Mouse (Mus musculus) neural tube, embryonic 10.5 days (tissue): ENCODE measurements around the gene Prr11.

ENCODE experiments used
- DNase-seq: peaks from one replicate; pipeline ENCODE4 v3.0.0-alpha.2; 2017; ENCODE audit warnings: low spot score; ENCODE audit errors: extremely low spot score

Gene Prr11

DNA sequence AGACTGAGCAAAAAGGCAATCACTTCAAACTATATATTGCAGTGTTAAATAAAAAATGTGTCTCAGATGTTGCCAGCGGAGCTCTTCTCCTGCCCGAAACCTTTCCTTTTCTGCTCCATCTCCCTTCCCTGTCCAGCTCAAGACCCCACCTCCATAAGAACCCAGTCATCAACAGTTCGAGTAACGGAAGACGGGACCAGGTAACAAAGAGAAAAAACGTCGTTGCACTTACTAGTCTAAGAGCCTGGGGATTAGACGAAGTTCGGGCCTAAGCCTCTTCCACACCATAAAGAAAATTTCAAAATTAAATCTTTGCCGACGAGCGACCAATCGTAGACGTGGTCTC is at the start of gene Prr11:
Gene Prr11 (minus strand): TSS at position 300 of the 346 bp plus-strand sequence.
- no peak for DNase-seq

- DNase-seq: no peak
These were observed 49.5 kb upstream of the Prr11 start for GRCm38 (mm10) chr11:87158012-87158411.

GRCm38 (mm10) chr11:87136233-87136632 is 27.7 kb upstream of the Prr11 start:
- no peak for DNase-seq

DNA sequence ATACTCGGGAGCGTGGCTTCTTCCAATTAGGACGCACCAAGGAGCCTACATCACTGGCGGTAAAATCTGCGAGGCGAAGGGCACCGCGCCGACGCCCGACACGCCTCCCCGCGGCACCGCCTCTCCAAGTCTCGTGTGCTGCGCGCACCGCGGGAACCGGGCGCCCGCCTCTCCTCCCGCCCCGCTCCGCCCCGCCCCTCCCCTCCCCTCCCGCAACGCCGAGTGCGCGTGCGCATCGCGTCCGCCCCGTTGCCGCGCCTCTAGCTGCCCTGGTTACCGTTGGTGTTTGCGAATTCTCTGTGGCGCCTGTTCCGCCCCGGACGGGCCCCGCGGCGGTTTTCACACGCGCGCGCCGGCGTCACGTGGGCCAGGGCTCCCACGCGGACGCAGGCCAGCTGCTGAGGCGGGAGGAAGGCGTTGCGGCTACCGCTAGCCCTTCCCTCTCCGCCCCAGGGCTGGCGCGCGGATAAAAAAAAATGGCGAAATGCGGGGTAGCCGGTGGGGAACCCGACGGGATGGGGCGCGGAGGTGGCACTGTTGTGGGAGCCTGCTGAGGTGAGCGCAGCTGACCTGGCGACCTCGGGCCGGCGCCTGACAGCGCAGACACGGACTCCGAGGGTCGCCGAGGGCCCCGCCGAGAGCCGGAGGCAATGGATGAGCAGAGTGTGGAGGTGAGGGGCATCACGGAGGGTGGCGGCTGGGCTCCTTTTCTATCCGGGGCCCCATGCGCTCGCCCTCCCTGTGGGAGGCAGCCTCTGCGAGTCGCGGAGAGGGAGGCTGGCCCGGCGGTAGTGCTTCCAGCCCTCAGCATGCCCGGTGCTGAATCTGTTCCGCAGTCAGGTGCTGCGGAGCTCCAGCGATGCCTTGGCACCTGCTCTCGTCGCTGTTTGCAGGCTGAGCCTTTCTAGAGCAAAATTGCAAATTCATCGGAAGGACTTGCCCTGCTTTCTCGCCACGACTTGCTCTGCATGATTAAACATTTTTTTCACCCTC is 18.6 kb upstream of the Prr11 start, which contains the start of gene Trim37:
Gene Trim37 (plus strand): TSS at position 254 of the 993 bp plus-strand sequence.
- peak; percentile 92 for DNase-seq

GRCm38 (mm10) chr11:87126281-87126823 is 17.8 kb upstream of the Prr11 start:
- no peak for DNase-seq

- no peak for DNase-seq
These were observed 17.1 kb upstream of the Prr11 start for GRCm38 (mm10) chr11:87125562-87125961.

DNA sequence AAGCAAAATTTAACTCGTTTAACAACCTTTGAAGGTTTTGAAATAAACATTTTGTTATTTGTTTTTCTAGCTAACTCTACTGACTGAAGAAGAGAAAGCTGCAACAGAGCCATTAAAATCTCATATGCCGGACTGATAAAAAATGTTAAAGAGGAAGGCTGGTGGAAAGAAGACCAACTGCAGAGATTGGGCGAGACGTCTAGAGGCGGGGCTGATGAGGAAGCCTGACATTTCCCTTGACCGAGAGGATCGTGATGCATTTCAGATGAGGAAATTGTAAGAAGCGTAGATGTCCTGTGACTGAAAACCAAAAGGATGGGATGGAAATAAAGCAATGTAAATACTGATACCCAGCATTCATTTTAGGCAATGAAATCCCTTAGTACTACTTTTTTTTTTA is 13.4 kb upstream of the Prr11 start:
- DNase-seq: no peak

DNA sequence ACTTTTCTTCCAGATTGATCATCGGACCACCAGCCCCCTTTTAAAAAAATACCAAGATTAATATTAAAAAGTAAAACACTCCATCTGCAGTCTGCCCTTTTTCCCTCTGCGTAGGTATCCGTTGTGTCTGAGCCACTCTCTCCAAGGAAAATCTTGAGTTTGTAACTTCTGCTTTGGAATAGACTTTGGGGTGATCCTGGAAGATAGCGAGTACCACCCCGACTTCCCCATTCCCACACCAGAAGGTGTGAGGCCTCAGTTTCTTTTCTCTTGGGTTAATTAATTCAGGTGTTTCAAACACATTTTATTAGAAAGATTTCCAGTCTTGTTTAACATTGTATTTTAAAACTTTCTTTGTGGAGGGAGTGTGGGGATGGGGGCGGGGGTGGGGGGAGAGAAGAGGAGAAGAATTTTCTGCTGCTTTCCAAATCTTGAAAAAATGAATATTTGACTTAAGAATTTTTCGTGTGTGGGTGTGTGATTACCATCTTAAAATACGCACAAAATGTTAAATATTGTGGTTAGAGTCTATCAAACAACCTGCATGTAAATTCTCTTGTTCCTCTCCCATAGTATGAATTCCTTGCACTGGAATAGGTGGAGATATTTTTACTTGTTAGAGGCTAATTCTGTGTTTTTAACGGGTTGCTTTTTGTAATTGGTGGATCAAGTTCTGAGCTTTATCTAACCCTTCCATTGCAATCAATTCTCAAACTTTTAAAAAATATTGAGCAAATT is 1.8 kb upstream of the Prr11 start:
- DNase-seq: no peak

- DNase-seq: peak; percentile 71
These were observed 1.1 kb upstream of the Prr11 start for GRCm38 (mm10) chr11:87109519-87110171.

DNA sequence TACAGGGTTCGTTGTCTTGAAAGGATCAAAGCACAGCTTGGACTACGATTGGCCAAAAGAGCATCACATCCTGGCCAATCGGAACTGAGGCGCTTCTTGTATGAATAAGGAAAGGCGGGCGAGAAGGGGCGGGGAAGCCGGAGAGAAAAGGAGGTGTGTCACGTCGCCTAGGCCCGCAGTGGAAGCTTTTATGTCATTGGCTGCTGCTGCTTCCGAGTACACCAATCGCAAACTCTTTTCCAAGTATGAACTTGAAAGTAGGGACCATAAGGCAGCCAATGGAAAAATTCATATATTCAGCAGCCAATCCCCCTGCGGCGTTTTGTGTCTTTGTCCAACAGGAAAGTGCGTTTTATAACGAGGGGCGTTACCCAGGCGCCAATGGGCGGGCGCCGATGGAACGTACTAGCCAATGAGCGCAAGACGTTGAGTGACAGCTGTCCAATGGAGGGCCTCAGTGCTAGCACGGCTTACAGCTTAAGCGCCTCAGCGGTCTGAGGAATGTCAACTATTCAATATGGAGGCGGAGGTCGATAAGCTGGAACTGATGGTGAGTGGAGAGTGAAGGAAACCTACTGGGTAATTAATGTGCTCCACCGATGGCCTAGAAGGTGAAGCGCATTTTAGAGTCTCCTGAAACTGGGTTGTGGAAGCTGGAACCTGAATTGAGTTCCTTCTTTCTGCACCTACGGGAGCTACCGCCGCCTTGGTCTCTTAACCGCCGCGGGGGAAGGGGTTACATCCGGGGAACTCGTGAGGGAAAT is 429 bp upstream of the Prr11 start, which contains the start of gene Ska2:
Gene Ska2 (plus strand): TSS at position 480 of the 764 bp plus-strand sequence.
- DNase-seq: peak; percentile 96

GRCm38 (mm10) chr11:87087142-87087541 is 21.4 kb downstream of the Prr11 start:
- DNase-seq: no peak

GRCm38 (mm10) chr11:87086290-87086984 is 22.1 kb downstream of the Prr11 start, which contains the start of gene Smg8:
Smg8 (minus strand) TSS chr11:87086774.
- DNase-seq: peak; percentile 73

DNA sequence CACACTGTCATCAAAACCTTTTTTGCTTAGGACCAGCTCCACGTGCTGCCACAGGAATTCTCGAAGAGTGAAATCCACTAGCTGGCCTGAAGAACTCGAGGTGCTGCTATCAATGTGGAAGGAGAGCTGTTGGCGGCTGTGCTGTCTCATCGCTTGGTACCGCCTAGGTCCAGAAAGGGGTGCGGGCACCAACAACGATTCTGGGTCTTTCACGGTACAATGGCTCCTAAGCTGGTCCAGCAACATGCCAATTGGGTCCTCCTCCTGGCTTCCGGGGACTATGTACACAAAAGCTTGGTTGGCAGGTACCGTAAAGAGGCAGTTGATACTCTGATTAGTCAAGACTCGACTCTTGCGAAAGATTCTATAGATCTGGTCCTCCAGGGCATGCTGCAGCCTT is 23.0 kb downstream of the Prr11 start:
- DNase-seq: no peak

- DNase-seq: no peak
These were observed 24.8 kb downstream of the Prr11 start for GRCm38 (mm10) chr11:87083712-87084111.

DNA sequence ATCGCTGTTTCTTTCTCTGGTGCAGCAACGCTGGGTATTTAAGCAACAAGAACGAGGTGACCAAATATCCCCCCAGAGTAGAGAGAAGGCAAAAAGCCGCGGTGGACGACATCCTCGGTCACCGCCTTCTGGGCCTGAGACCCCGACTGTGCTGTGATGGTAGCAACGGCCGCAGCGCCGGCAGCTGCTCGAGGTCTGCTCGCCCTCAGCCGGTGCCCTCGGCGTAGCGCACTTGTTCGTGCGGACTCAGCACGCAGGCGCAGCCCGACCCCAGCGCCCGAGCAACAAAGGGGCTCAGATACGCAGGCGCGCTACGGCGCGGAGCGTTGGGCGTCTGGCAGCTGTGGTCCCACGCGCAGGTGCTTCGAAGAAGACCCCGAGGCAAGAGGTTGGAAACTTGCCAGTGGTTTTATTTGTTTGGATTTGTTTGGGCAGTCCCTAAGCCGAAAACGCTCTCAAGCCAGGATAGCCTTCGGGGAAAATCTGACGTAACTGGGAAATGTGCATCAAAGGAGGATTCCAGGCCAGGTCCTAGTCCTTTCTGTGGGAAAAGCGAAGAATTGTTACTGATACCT is 34.6 kb downstream of the Prr11 start, which contains the start of gene Gdpd1:
Gene Gdpd1 (minus strand): TSS at position 197 of the 575 bp plus-strand sequence.
- peak; percentile 91 for DNase-seq

- DNase-seq: peak; percentile 70
These were observed 35.1 kb downstream of the Prr11 start for GRCm38 (mm10) chr11:87073343-87073865.

GRCm38 (mm10) chr11:87062087-87062486 is 46.4 kb downstream of the Prr11 start:
- DNase-seq: no peak

GRCm38 (mm10) chr11:87060410-87060809 is 48.1 kb downstream of the Prr11 start:
- DNase-seq: no peak

DNA sequence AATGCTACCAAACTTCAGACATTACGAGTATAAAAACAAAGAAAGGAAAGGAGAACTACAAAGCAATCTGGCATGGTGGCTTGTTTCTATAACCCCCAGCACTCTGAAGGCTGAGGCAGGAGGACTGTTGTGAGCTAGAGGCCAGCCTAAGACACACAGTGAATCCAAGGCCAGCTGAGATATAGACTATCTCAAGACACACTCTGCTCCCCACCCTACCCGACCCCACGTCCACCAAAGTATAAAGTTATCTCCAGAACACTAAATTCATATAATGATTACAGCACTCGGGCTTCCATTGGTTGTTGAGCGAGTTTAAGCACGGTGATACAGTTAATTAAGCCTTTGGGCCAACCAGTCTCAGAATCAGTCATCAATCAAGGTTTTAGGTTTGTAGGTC is 52.2 kb downstream of the Prr11 start:
- DNase-seq: no peak
